Mouse (Mus musculus): ENCODE data around the gene Abhd16b. TPM values are rescaled to one million over a fixed set of nuclear protein-coding genes. Genes with fewer than 3 reads are reported as not detected.

Gene Abhd16b
- polyA plus RNA-seq, 1 experiment = 0.06 TPM

DNA sequence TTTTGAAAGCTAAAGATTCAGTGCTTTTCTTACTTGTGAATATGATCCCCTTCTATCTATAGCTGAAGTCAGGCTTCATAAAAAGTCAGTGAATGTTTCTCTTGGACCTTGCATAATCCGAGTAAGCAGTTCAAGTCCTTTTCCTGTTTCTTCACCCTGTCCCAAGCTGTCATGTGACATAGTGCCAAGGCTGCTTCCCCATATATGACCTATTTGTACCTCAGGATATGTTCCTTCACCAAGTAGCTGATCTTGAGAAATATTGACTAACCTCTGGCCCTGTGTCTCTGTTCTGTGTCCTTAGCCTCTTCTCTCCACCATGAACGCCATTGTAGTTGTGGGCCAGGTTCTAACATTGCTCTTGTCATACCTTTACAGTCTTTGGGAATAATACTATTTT, 43.4 kb downstream of the Abhd16b start:
- TF ChIP-seq USF1 (IDR thresholded peaks at IDR 0.05; ENCODE audit: low read depth) (no peak), SRF (IDR thresholded peaks at IDR 0.05; ENCODE audit: control insufficient read depth, insufficient read length, low read depth) (no peak), POLR2A (IDR thresholded peaks at IDR 0.05; ENCODE audit: insufficient read length, low read depth) (no peak), MAX (IDR thresholded peaks at IDR 0.05; ENCODE audit: low read depth) (no peak), POLR2AphosphoS2 (IDR thresholded peaks at IDR 0.05; ENCODE audit: insufficient read length, low read depth) (no peak), TCF3 (IDR thresholded peaks at IDR 0.05; ENCODE audit: insufficient read length, low read depth) (no peak), TCF12 (IDR thresholded peaks at IDR 0.05; ENCODE audit: insufficient read depth, poor library complexity, severe bottlenecking) (no peak), MYOG (IDR thresholded peaks at IDR 0.05; ENCODE audit: control insufficient read depth in 1 of 3, insufficient read depth in 1 of 3, insufficient read length in 2 of 3, low read depth in 2 of 3) (no peak), REST (IDR thresholded peaks at IDR 0.05; ENCODE audit: insufficient read depth, insufficient read length) (no peak), MYOD1 (IDR thresholded peaks at IDR 0.05; ENCODE audit: control insufficient read depth in 1 of 3, insufficient read length in 2 of 3, low read depth in 2 of 3) (no peak), E2F4 (IDR thresholded peaks at IDR 0.05; ENCODE audit: insufficient read depth) (no peak), CEBPB (IDR thresholded peaks at IDR 0.05; ENCODE audit: insufficient read depth, poor library complexity, severe bottlenecking) (no peak)
- Histone ChIP-seq H3K36me3 (ENCODE audit: control insufficient read depth, insufficient read depth) (no peaks in the 10 kb centered on the region), H3K27me3 (ENCODE audit: control insufficient read depth, insufficient read depth, insufficient read length) (no peaks in the 10 kb centered on the region), H3K4me2 (ENCODE audit: low read depth) (no peak overlapping the region), H3K79me2 (ENCODE audit: control insufficient read depth, insufficient read depth) (peaks cover 94% of the 10 kb centered on the region), H3ac (ENCODE audit: control insufficient read depth, insufficient read length) (no peak overlapping the region), H3K4me3 (no peak overlapping the region)

GRCm38 (mm10) chr2:181537444-181538047, 44.5 kb downstream of the Abhd16b start:
- H3ac ChIP-seq (ENCODE audit: control insufficient read depth, insufficient read length) = no peak overlapping the region
- H3K27me3 ChIP-seq (ENCODE audit: control insufficient read depth, insufficient read depth, insufficient read length) = no peaks in the 10 kb centered on the region
- peaks cover 94% of the 10 kb centered on the region for H3K79me2 ChIP-seq (ENCODE audit: control insufficient read depth, insufficient read depth)
- no peak overlapping the region for H3K4me2 ChIP-seq (ENCODE audit: low read depth)
- no peaks in the 10 kb centered on the region for H3K36me3 ChIP-seq (ENCODE audit: control insufficient read depth, insufficient read depth)
- TF ChIP-seq E2F4 (IDR thresholded peaks at IDR 0.05; ENCODE audit: insufficient read depth) (no peak), TCF3 (IDR thresholded peaks at IDR 0.05; ENCODE audit: insufficient read length, low read depth) (no peak), POLR2A (IDR thresholded peaks at IDR 0.05; ENCODE audit: insufficient read length, low read depth) (no peak), USF1 (IDR thresholded peaks at IDR 0.05; ENCODE audit: low read depth) (no peak), CEBPB (IDR thresholded peaks at IDR 0.05; ENCODE audit: insufficient read depth, poor library complexity, severe bottlenecking) (no peak), MYOD1 (IDR thresholded peaks at IDR 0.05; ENCODE audit: control insufficient read depth in 1 of 3, insufficient read length in 2 of 3, low read depth in 2 of 3) (peak in 2 of 3 experiments; percentile 26 to 54), REST (IDR thresholded peaks at IDR 0.05; ENCODE audit: insufficient read depth, insufficient read length) (no peak), MYOG (IDR thresholded peaks at IDR 0.05; ENCODE audit: control insufficient read depth in 1 of 3, insufficient read depth in 1 of 3, insufficient read length in 2 of 3, low read depth in 2 of 3) (peak in 1 of 3 experiments; percentile 76), POLR2AphosphoS2 (IDR thresholded peaks at IDR 0.05; ENCODE audit: insufficient read length, low read depth) (no peak)
- H3K4me3 ChIP-seq = no peak overlapping the region

DNA sequence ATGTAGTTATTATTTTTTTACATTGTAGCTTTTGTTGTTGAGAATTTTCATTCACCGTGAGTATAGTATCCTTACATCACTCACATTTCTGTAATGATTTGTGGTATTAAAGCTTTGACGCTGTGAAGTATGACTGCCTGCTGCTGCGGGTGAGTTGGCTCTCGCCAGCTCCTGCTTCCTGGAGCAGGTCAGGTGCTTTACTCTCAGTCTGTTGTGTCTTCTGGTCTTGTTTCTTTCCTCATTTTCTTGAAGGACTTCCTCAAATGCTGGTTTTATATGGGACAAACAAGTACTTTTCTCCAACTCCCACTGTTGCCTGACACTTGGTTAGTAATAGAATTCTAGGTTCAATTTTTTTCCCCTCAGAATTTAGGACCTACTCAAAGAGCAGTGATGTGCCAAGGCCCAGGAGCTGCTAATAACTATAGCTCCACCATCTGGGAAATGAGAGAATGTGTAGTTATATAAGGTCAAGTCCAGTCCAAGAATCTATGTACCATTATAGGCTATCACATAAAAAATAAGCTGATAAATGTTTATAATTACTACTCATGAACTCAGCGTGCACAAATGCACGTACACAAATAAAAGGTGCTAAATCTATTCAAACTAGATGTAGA, 48.9 kb downstream of the Abhd16b start:
- Histone ChIP-seq H3K79me2 (ENCODE audit: control insufficient read depth, insufficient read depth) (peaks cover 91% of the 10 kb centered on the region), H3K27me3 (ENCODE audit: control insufficient read depth, insufficient read depth, insufficient read length) (no peaks in the 10 kb centered on the region), H3K36me3 (ENCODE audit: control insufficient read depth, insufficient read depth) (peaks cover 2% of the 10 kb centered on the region), H3K4me3 (no peak overlapping the region), H3ac (ENCODE audit: control insufficient read depth, insufficient read length) (no peak overlapping the region), H3K4me2 (ENCODE audit: low read depth) (no peak overlapping the region)
- TF ChIP-seq POLR2A (IDR thresholded peaks at IDR 0.05; ENCODE audit: insufficient read length, low read depth) = no peak
- no peak for TF ChIP-seq E2F4 (IDR thresholded peaks at IDR 0.05; ENCODE audit: insufficient read depth)
- TF ChIP-seq MAX (IDR thresholded peaks at IDR 0.05; ENCODE audit: low read depth) = no peak
- TF ChIP-seq CEBPB (IDR thresholded peaks at IDR 0.05; ENCODE audit: insufficient read depth, poor library complexity, severe bottlenecking) = no peak
- no peak for TF ChIP-seq SRF (IDR thresholded peaks at IDR 0.05; ENCODE audit: control insufficient read depth, insufficient read length, low read depth)
- TF ChIP-seq POLR2AphosphoS2 (IDR thresholded peaks at IDR 0.05; ENCODE audit: insufficient read length, low read depth) = no peak

Other genes with a start within 250 kb of the Abhd16b start
- gene Gmeb2, start 205.2 kb upstream of the Abhd16b start, polyA plus RNA-seq (2012; fragmentation: generic; extraction: Trizol) = 11.0 TPM
- gene Stmn3, start 178.7 kb upstream of the Abhd16b start, polyA plus RNA-seq (2012; fragmentation: generic; extraction: Trizol) = 0.07 TPM
- gene Rtel1, start 173.5 kb upstream of the Abhd16b start, polyA plus RNA-seq (2012; fragmentation: generic; extraction: Trizol) = 23.6 TPM
- gene Zgpat, start 128.3 kb upstream of the Abhd16b start, polyA plus RNA-seq (2012; fragmentation: generic; extraction: Trizol) = 21.7 TPM
- gene Arfrp1, start 127.8 kb upstream of the Abhd16b start, polyA plus RNA-seq (2012; fragmentation: generic; extraction: Trizol) = 48.8 TPM
- 8.2 TPM for gene Lime1, start 113.1 kb upstream of the Abhd16b start, polyA plus RNA-seq (2012; fragmentation: generic; extraction: Trizol)
- 1.3 TPM for gene Zbtb46, start 33.8 kb upstream of the Abhd16b start, polyA plus RNA-seq (2012; fragmentation: generic; extraction: Trizol)
- 108 TPM for gene Tpd52l2, start 3.9 kb downstream of the Abhd16b start, polyA plus RNA-seq (2012; fragmentation: generic; extraction: Trizol)
- gene Dnajc5, start 27.3 kb downstream of the Abhd16b start, polyA plus RNA-seq (2012; fragmentation: generic; extraction: Trizol) = 67.7 TPM
- gene Uckl1, start 91.7 kb downstream of the Abhd16b start, polyA plus RNA-seq (2012; fragmentation: generic; extraction: Trizol) = 53.4 TPM
- 46.0 TPM for gene Prpf6, start 98.7 kb downstream of the Abhd16b start, polyA plus RNA-seq (2012; fragmentation: generic; extraction: Trizol)
- 7.0 TPM for gene Zfp512b, start 99.6 kb downstream of the Abhd16b start, polyA plus RNA-seq (2012; fragmentation: generic; extraction: Trizol)
- gene Samd10, start 106.0 kb downstream of the Abhd16b start, polyA plus RNA-seq (2012; fragmentation: generic; extraction: Trizol) = 0.67 TPM
- gene Gm29797, start 163.8 kb downstream of the Abhd16b start, polyA plus RNA-seq (2012; fragmentation: generic; extraction: Trizol) = not detected
- gene Sox18, start 178.4 kb downstream of the Abhd16b start, polyA plus RNA-seq (2012; fragmentation: generic; extraction: Trizol) = 0.04 TPM
- gene Tcea2, start 187.1 kb downstream of the Abhd16b start, polyA plus RNA-seq (2012; fragmentation: generic; extraction: Trizol) = 3.0 TPM
- gene Rgs19, start 200.8 kb downstream of the Abhd16b start, polyA plus RNA-seq (2012; fragmentation: generic; extraction: Trizol) = 39.5 TPM
- gene Lkaaear1, start 205.2 kb downstream of the Abhd16b start, polyA plus RNA-seq (2012; fragmentation: generic; extraction: Trizol) = not detected
- gene Oprl1, start 221.8 kb downstream of the Abhd16b start, polyA plus RNA-seq (2012; fragmentation: generic; extraction: Trizol) = not detected

Data from myocyte (in vitro differentiated cells).